Mouse (Mus musculus) liver, embryonic 14.5 days (tissue): Measurements from ENCODE around the gene Chchd3. TPM values are rescaled to one million over a fixed set of nuclear protein-coding genes. Genes with fewer than 3 reads are reported as not detected.
A peak's percentile ranks its signal among the peaks of the same experiment; 100 is the strongest.

ENCODE experiments used
- ATAC-seq: fragments of 200-750 bp; cut with Nextera tagmentation; 2 replicates; pipeline ENCODE4 v1.8.0; 2017; ENCODE audit warnings: moderate number of reproducible peaks, mild to moderate bottlenecking, moderate library complexity; ENCODE audit not compliant: insufficient read depth
- DNase-seq, 3 experiments: peaks; one replicate each; pipeline ENCODE4 v3.0.0-alpha.2; 2012 to 2013; ENCODE audit warnings: low read depth in 3 of 3, low spot score in 3 of 3
- H3K27ac ChIP-seq: fragments of 300-500 bp; sonication (generic); 2 replicates; pipeline ENCODE4 v1.5.1; 2014; ENCODE audit warnings: moderate library complexity, mild to moderate bottlenecking, control low read depth, inconsistent platforms
- H3K27me3 ChIP-seq: fragments of 300-500 bp; sonication (generic); 2 replicates; pipeline ENCODE4 v1.6.1; 2014; ENCODE audit warnings: mild to moderate bottlenecking, low read length, moderate library complexity; ENCODE audit not compliant: control insufficient read depth, insufficient read depth
- H3K36me3 ChIP-seq: fragments of 300-500 bp; sonication (generic); replicated peaks from 2 replicates; pipeline ENCODE4 v1.6.1; 2014; ENCODE audit warnings: low read depth; ENCODE audit not compliant: control insufficient read depth, insufficient read depth
- H3K4me1 ChIP-seq, 2 experiments: fragments of 200-500 bp in 1 of 2; fragments of 300-500 bp in 1 of 2; sonication (generic) in 1 of 2; replicated peaks; 2 replicates each; pipeline ENCODE4 v1.6.1; 2012 to 2014; ENCODE audit warnings: antibody characterized with exemption in 1 of 2, inconsistent platforms in 1 of 2, low read length in 1 of 2; ENCODE audit not compliant: control insufficient read depth in 2 of 2, insufficient read depth in 2 of 2
- H3K4me2 ChIP-seq: fragments of 300-500 bp; sonication (generic); 2 replicates; pipeline ENCODE4 v1.6.1; 2014; ENCODE audit warnings: low read depth, mild to moderate bottlenecking, control low read depth, moderate library complexity
- H3K4me3 ChIP-seq, 2 experiments: fragments of 200-500 bp in 1 of 2; fragments of 300-500 bp in 1 of 2; sonication (generic) in 1 of 2; 2 replicates each; pipeline ENCODE4 v1.5.1; 2012 to 2014; ENCODE audit warnings: low read depth in 2 of 2, low read length in 2 of 2, mild to moderate bottlenecking in 2 of 2, control low read depth in 1 of 2, inconsistent platforms in 1 of 2, moderate library complexity in 1 of 2; ENCODE audit not compliant: insufficient read depth in 1 of 2
- H3K9ac ChIP-seq: fragments of 300-500 bp; sonication (generic); replicated peaks from 2 replicates; pipeline ENCODE4 v1.6.1; 2014; ENCODE audit warnings: mild to moderate bottlenecking, control low read depth, moderate library complexity
- H3K9me3 ChIP-seq: fragments of 300-500 bp; sonication (generic); 2 replicates; pipeline ENCODE4 v1.6.1; 2016; ENCODE audit warnings: low read length, mixed read lengths; ENCODE audit not compliant: control insufficient read depth
- CTCF ChIP-seq: IDR thresholded peaks from 2 replicates; pipeline ENCODE4 v1.5.1; 2016; ENCODE audit warnings: antibody characterized with exemption, low read depth, control low read depth
- EP300 ChIP-seq: IDR thresholded peaks from 2 replicates; pipeline ENCODE4 v1.6.1; 2016; ENCODE audit warnings: antibody characterized with exemption, low read depth
- WGBS: fragments of 180-500 bp; shearing (Covaris S2); extraction: QIAGEN DNeasy Blood & Tissue Kit; methylation state at CpG from one replicate; pipeline ENCODE4 v1.1.7; 2014; ENCODE audit not compliant: insufficient replicate concordance; 5-methylcytosine and 5-hydroxymethylcytosine counted together
- polyA plus RNA-seq, 2 experiments: library from polyadenylated mRNA; depleted of rRNA in 1 of 2; stranded (reverse) in 1 of 2; unstranded in 1 of 2; fragments of >200 nt; fragmentation: Nextera tagmentation in 1 of 2; extraction: Ambion mirVana in 1 of 2; gene quantifications; 2 replicates each; pipeline versions ENCODE4 v1.2.1 to v1.2.3; 2012 to 2014

Chchd3 gene
- polyA plus RNA-seq (2012; rRNA removed) (27.6 and 43.9 TPM in 2 replicates), polyA plus RNA-seq (2014; fragmentation: Nextera tagmentation; extraction: Ambion mirVana) (76.5 and 82.6 TPM in 2 replicates)

- Histone ChIP-seq H3K4me1 (peaks cover 21 to 27% of the 10 kb centered on the region in 2 experiments), H3K9me3 (no peaks in the 10 kb centered on the region), H3K36me3 (peaks cover 2% of the 10 kb centered on the region), H3K4me3 (peak within 1 kb of the TSS; percentile 81 to 88), H3K27ac (peak within 1 kb of the TSS; percentile 21), H3K9ac (peak within 1 kb of the TSS; percentile 79), H3K4me2 (peak within 1 kb of the TSS; percentile 88), H3K27me3 (no peaks in the 10 kb centered on the region)
- ATAC-seq (peak; percentile 97), DNase-seq (peak; percentile 98 to 99 (median 99))
- 1% methylated on average over 50 of the region's 50 CpGs for WGBS
- TF ChIP-seq CTCF (no peak), EP300 (no peak)
These were observed at the start of gene Chchd3 for GRCm38 (mm10) chr6:33059735-33060576. TSS of gene Chchd3 (minus strand) at chr6:33060260.

GRCm38 (mm10) chr6:33104661-33105060, 44.6 kb upstream of the Chchd3 start:
- Histone ChIP-seq H3K4me3 (no peak overlapping the region), H3K36me3 (no peaks in the 10 kb centered on the region), H3K9ac (no peak overlapping the region), H3K4me2 (no peak overlapping the region), H3K4me1 (no peaks in the 10 kb centered on the region), H3K9me3 (no peaks in the 10 kb centered on the region), H3K27me3 (no peaks in the 10 kb centered on the region), H3K27ac (no peak overlapping the region)
- no peak for ATAC-seq
- TF ChIP-seq CTCF (no peak), EP300 (no peak)
- no peak for DNase-seq
- 56% methylated on average over 6 of the region's 6 CpGs for WGBS

GRCm38 (mm10) chr6:33098903-33099302, 38.8 kb upstream of the Chchd3 start:
- Histone ChIP-seq H3K4me3 (no peak overlapping the region), H3K9ac (no peak overlapping the region), H3K4me2 (no peak overlapping the region), H3K27me3 (no peaks in the 10 kb centered on the region), H3K27ac (no peak overlapping the region), H3K4me1 (no peaks in the 10 kb centered on the region), H3K9me3 (no peaks in the 10 kb centered on the region), H3K36me3 (no peaks in the 10 kb centered on the region)
- ATAC-seq (no peak), DNase-seq (no peak)
- TF ChIP-seq EP300 (no peak), CTCF (no peak)
- WGBS: 70% methylated on average over 4 of the region's 4 CpGs

GRCm38 (mm10) chr6:33094671-33095233, 34.7 kb upstream of the Chchd3 start:
- Histone ChIP-seq H3K27me3 (no peaks in the 10 kb centered on the region), H3K4me2 (no peak overlapping the region), H3K4me1 (no peaks in the 10 kb centered on the region), H3K9me3 (no peaks in the 10 kb centered on the region), H3K4me3 (no peak overlapping the region), H3K27ac (no peak overlapping the region), H3K9ac (no peak overlapping the region), H3K36me3 (no peaks in the 10 kb centered on the region)
- TF ChIP-seq EP300 (no peak), CTCF (no peak)
- DNase-seq (no peak), ATAC-seq (no peak)
- WGBS: 69% methylated on average over 8 of the region's 8 CpGs

GRCm38 (mm10) chr6:33080186-33080585, 20.1 kb upstream of the Chchd3 start:
- WGBS: 60% methylated on average over 1 of the region's 1 CpGs
- Histone ChIP-seq H3K4me3 (no peak overlapping the region), H3K4me2 (no peak overlapping the region), H3K36me3 (no peaks in the 10 kb centered on the region), H3K9me3 (no peaks in the 10 kb centered on the region), H3K27me3 (no peaks in the 10 kb centered on the region), H3K4me1 (no peaks in the 10 kb centered on the region), H3K27ac (no peak overlapping the region), H3K9ac (no peak overlapping the region)
- no peak for DNase-seq
- no peak for TF ChIP-seq EP300
- no peak for TF ChIP-seq CTCF
- ATAC-seq: no peak
